Mouse (Mus musculus) kidney, embryonic 16.5 days (tissue): Measurements from ENCODE around the gene Cemip. TPM values are rescaled to one million over a fixed set of nuclear protein-coding genes. Genes with fewer than 3 reads are reported as not detected.

ENCODE experiments used
- ATAC-seq: fragments of 200-750 bp; cut with Nextera tagmentation; 2 replicates; pipeline ENCODE4 v1.8.0; 2017; ENCODE audit warnings: moderate TSS enrichment; ENCODE audit not compliant: low FRiP score, low TSS enrichment
- H3K27ac ChIP-seq: fragments of 300-500 bp; sonication (generic); 2 replicates; pipeline ENCODE4 v1.5.1; 2014; ENCODE audit warnings: low read length
- H3K27me3 ChIP-seq: fragments of 300-500 bp; sonication (generic); 2 replicates; pipeline ENCODE4 v1.6.1; 2014; ENCODE audit warnings: low read length, control low read depth, mixed read lengths; ENCODE audit not compliant: insufficient read depth
- H3K36me3 ChIP-seq: fragments of 300-500 bp; sonication (generic); 2 replicates; pipeline ENCODE4 v1.6.1; 2014; ENCODE audit warnings: low read length, control low read depth, mixed read lengths; ENCODE audit not compliant: insufficient read depth
- H3K4me1 ChIP-seq: fragments of 300-500 bp; sonication (generic); 2 replicates; pipeline ENCODE4 v1.6.1; 2014; ENCODE audit warnings: low read length, control low read depth, mixed read lengths; ENCODE audit not compliant: insufficient read depth
- H3K4me2 ChIP-seq: fragments of 300-500 bp; sonication (generic); replicated peaks from 2 replicates; pipeline ENCODE4 v1.6.1; 2014; ENCODE audit warnings: low read depth, low read length
- H3K4me3 ChIP-seq: fragments of 300-500 bp; sonication (generic); 2 replicates; pipeline ENCODE4 v1.5.1; 2014; ENCODE audit warnings: mild to moderate bottlenecking, low read length
- H3K9ac ChIP-seq: fragments of 300-500 bp; sonication (generic); replicated peaks from 2 replicates; pipeline ENCODE4 v1.6.1; 2014; ENCODE audit warnings: low read length
- H3K9me3 ChIP-seq: fragments of 300-500 bp; sonication (generic); 2 replicates; pipeline ENCODE4 v1.6.1; 2016; ENCODE audit warnings: low read length, control low read depth
- WGBS: fragments of 180-500 bp; shearing (Covaris S2); extraction: QIAGEN DNeasy Blood & Tissue Kit; methylation state at CpG from one replicate; pipeline ENCODE4 v1.1.7; 2014; 5-methylcytosine and 5-hydroxymethylcytosine counted together
- polyA plus RNA-seq: library from polyadenylated mRNA; unstranded; fragments of >200 nt; fragmentation: Nextera tagmentation; extraction: Ambion mirVana; gene quantifications from 2 replicates; pipeline ENCODE4 v1.2.1, GENCODE M21; 2015

The Cemip gene
- polyA plus RNA-seq, 1 experiment from 2014 or later, result 0.26 TPM

GRCm38 (mm10) chr7:84117543-84118122, 31.3 kb upstream of the Cemip start:
- H3K9ac ChIP-seq, result no peak overlapping the region
- peaks cover 53% of the 10 kb centered on the region for H3K4me1 ChIP-seq
- no peaks in the 10 kb centered on the region for H3K27me3 ChIP-seq
- ATAC-seq, result no peak
- no peak overlapping the region for H3K4me2 ChIP-seq
- no peak overlapping the region; the same call in 1 of the 2 replicates for H3K27ac ChIP-seq
- 82% methylated on average over 6 of the region's 6 CpGs for WGBS
- peaks cover 8% of the 10 kb centered on the region; the same call in 1 of the 2 replicates for H3K36me3 ChIP-seq
- H3K4me3 ChIP-seq, result no peak overlapping the region
- H3K9me3 ChIP-seq, result no peaks in the 10 kb centered on the region

- Histone ChIP-seq H3K4me3 (no peak overlapping the region), H3K9ac (no peak overlapping the region), H3K27me3 (no peaks in the 10 kb centered on the region), H3K4me2 (no peak overlapping the region), H3K4me1 (peaks cover 53% of the 10 kb centered on the region), H3K36me3 (peaks cover 8% of the 10 kb centered on the region; the same call in 1 of the 2 replicates), H3K9me3 (no peaks in the 10 kb centered on the region), H3K27ac (no peak overlapping the region)
- ATAC-seq, result no peak
- WGBS, result 46% methylated on average over 7 of the region's 7 CpGs
Observed at GRCm38 (mm10) chr7:84116621-84117542, 30.6 kb upstream of the Cemip start.

- Histone ChIP-seq H3K9ac (no peak overlapping the region), H3K4me1 (peaks cover 43% of the 10 kb centered on the region), H3K9me3 (no peaks in the 10 kb centered on the region), H3K4me3 (no peak overlapping the region), H3K27ac (no peak overlapping the region), H3K36me3 (peaks cover 11% of the 10 kb centered on the region), H3K4me2 (no peak overlapping the region), H3K27me3 (no peaks in the 10 kb centered on the region)
- WGBS, result 64% methylated on average over 2 of the region's 2 CpGs
- no peak for ATAC-seq
Observed at GRCm38 (mm10) chr7:84115385-84115784, 29.1 kb upstream of the Cemip start.

GRCm38 (mm10) chr7:84114775-84115174, 28.5 kb upstream of the Cemip start:
- Histone ChIP-seq H3K27ac (no peak overlapping the region), H3K9me3 (no peaks in the 10 kb centered on the region), H3K9ac (no peak overlapping the region), H3K4me2 (no peak overlapping the region), H3K4me1 (peaks cover 37% of the 10 kb centered on the region), H3K27me3 (no peaks in the 10 kb centered on the region), H3K4me3 (no peak overlapping the region), H3K36me3 (peaks cover 16% of the 10 kb centered on the region)
- no peak for ATAC-seq
- 50% methylated on average over 3 of the region's 3 CpGs for WGBS

DNA sequence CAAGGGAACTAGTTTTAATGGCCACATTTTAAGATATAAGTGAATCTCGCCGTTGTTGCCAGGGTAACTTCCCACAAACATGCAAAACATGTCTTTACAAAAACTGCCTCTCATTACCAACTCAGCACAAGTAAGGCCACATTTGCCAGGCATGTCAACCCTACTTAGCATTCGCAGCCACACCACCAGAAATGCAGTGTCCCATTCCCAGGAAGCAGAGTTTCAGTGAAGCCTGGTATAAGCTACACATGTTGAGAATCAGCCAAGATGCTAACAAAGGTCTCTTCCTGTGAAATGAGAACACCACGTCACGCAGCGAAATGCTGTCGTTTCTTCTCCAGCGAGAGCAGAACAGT, 26.7 kb upstream of the Cemip start:
- Histone ChIP-seq H3K9ac (no peak overlapping the region), H3K4me3 (no peak overlapping the region), H3K36me3 (peaks cover 26% of the 10 kb centered on the region), H3K9me3 (no peaks in the 10 kb centered on the region), H3K4me2 (no peak overlapping the region), H3K27ac (no peak overlapping the region), H3K27me3 (no peaks in the 10 kb centered on the region), H3K4me1 (peaks cover 20% of the 10 kb centered on the region)
- 80% methylated on average over 8 of the region's 8 CpGs for WGBS
- ATAC-seq, result no peak

DNA sequence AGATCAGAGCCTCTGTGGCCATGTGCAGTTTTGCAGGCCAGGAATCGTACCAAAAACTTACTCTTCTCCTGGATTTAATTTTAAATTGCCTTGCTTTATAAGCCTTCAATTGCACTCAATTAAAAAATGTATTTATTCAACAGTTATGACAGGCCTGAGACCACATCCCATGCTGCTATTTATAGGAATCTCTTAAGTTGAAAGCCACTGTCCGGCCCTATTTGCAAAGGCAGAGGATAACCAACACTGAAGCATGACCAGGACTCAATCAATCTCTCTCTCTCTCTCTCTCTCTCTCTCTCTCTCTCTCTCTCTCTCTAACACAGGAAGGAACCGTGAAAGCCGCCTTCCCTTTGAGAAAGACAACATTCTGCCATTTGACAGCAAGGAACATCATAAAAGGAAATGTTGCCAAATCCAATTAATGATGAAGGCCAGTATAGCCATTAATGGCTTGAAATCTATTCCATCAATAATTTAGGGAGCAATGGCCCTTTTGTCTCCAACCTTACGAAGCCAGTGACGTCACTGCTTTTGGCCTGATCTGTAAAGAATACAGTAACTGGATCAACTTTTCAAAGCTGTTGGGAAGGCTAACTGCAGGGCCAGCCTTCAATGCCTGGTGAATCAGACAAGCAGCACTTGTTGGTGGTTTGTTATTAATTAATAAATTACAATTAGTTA, 26.2 kb upstream of the Cemip start:
- WGBS, result 77% methylated on average over 6 of the region's 6 CpGs
- no peaks in the 10 kb centered on the region for H3K9me3 ChIP-seq
- no peak for ATAC-seq
- H3K27me3 ChIP-seq, result no peaks in the 10 kb centered on the region
- no peak overlapping the region for H3K9ac ChIP-seq
- no peak overlapping the region for H3K27ac ChIP-seq
- H3K4me3 ChIP-seq, result no peak overlapping the region
- H3K4me1 ChIP-seq, result peaks cover 15% of the 10 kb centered on the region
- peaks cover 26% of the 10 kb centered on the region for H3K36me3 ChIP-seq
- H3K4me2 ChIP-seq, result no peak overlapping the region

GRCm38 (mm10) chr7:84111716-84112350, 25.5 kb upstream of the Cemip start:
- Histone ChIP-seq H3K36me3 (peaks cover 26% of the 10 kb centered on the region), H3K4me2 (no peak overlapping the region), H3K27me3 (no peaks in the 10 kb centered on the region), H3K9ac (no peak overlapping the region), H3K27ac (no peak overlapping the region), H3K9me3 (no peaks in the 10 kb centered on the region), H3K4me3 (no peak overlapping the region), H3K4me1 (peaks cover 8% of the 10 kb centered on the region; the same call in 1 of the 2 replicates)
- 41% methylated on average over 10 of the region's 10 CpGs for WGBS
- no peak for ATAC-seq

DNA sequence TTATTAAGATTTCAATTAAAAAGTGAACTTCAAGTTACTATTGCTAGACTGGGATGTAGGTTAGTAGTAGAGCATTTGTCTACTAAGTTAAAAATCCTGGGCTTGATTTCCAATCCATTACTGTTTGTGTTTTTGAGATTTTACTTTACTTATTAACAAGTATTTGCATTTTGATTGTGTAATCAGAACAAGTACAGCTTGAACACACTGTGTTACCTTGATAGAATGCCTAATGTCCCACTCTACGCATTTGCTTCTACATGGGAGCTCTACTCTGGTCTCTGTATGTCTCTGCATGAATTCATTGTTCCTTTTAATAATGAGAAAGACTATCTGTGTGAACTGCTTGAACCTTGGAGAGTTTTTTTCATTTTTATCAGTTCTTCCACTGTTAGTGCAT, 20.6 kb upstream of the Cemip start:
- Histone ChIP-seq H3K4me1 (peaks cover 4% of the 10 kb centered on the region; the same call in 1 of the 2 replicates), H3K27ac (no peak overlapping the region), H3K4me3 (no peak overlapping the region), H3K9me3 (no peaks in the 10 kb centered on the region), H3K4me2 (no peak overlapping the region), H3K27me3 (no peaks in the 10 kb centered on the region), H3K36me3 (peaks cover 17% of the 10 kb centered on the region), H3K9ac (no peak overlapping the region)
- ATAC-seq, result no peak
- 97% methylated on average over 1 of the region's 1 CpGs for WGBS

DNA sequence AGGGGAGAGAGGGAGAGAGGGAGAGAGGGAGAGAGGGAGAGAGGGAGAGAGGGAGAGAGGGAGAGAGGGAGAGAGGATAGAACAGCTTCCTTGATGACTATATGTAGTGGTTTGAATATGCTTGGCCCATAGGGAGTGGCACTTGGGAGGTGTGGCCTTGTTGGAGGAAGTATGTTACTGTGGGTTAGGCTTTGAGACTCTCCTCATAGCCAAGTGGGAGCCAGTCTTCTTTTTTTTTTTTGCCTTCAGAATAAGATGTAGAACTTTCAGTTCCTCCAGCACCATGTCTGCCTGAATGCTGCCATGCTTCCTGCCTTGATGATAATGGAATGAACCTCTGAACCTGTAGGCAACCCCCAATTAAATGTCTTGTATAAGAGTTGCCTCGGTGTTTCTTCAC, 16.3 kb upstream of the Cemip start:
- H3K4me2 ChIP-seq, result no peak overlapping the region
- no peak overlapping the region for H3K27ac ChIP-seq
- no peaks in the 10 kb centered on the region for H3K27me3 ChIP-seq
- H3K36me3 ChIP-seq, result no peaks in the 10 kb centered on the region
- H3K9me3 ChIP-seq, result no peaks in the 10 kb centered on the region
- no peaks in the 10 kb centered on the region for H3K4me1 ChIP-seq
- H3K4me3 ChIP-seq, result no peak overlapping the region
- H3K9ac ChIP-seq, result no peak overlapping the region
- ATAC-seq, result no peak
- 93% methylated on average over 1 of the region's 1 CpGs for WGBS
